Mouse (Mus musculus) c-Kit-positive CD71-positive TER-119-positive erythroid progenitor cells, embryonic 14.5 days (primary cell): ENCODE data around the gene Rpp21.

Experiments
- DNase-seq: peaks from one replicate; pipeline ENCODE4 v3.0.0-alpha.2; 2013; ENCODE audit warnings: low spot score

The Rpp21 gene

GRCm38 (mm10) chr17:36257969-36258368 lies at the start of gene Rpp21:
Gene Rpp21, minus strand, starts transcription at chr17:36258069.
- DNase-seq, result no peak

GRCm38 (mm10) chr17:36286390-36286789 lies 28.5 kb upstream of the Rpp21 start, which contains the start of gene H2-M10.2:
Gene H2-M10.2, minus strand, starts transcription at chr17:36286490.
- no peak for DNase-seq

- no peak for DNase-seq
Measured at GRCm38 (mm10) chr17:36281521-36282245, 23.8 kb upstream of the Rpp21 start.

- no peak for DNase-seq
Measured at GRCm38 (mm10) chr17:36274776-36275175, 16.9 kb upstream of the Rpp21 start.

- DNase-seq, result no peak
Measured at GRCm38 (mm10) chr17:36273796-36274195, 15.9 kb upstream of the Rpp21 start.

GRCm38 (mm10) chr17:36272643-36273366 lies 14.9 kb upstream of the Rpp21 start:
- no peak for DNase-seq

GRCm38 (mm10) chr17:36271586-36272256 lies 13.9 kb upstream of the Rpp21 start, which contains the start of gene Trim39:
Gene Trim39, minus strand, starts transcription at chr17:36272247.
- peak; percentile 80 for DNase-seq

GRCm38 (mm10) chr17:36270956-36271585 lies 13.2 kb upstream of the Rpp21 start:
- peak; percentile 66 for DNase-seq

GRCm38 (mm10) chr17:36265834-36266233 lies 8.0 kb upstream of the Rpp21 start:
- peak; percentile 23 for DNase-seq

- no peak for DNase-seq
Measured at GRCm38 (mm10) chr17:36264273-36264925, 6.5 kb upstream of the Rpp21 start.

GRCm38 (mm10) chr17:36261511-36262166 lies 3.8 kb upstream of the Rpp21 start:
- no peak for DNase-seq

GRCm38 (mm10) chr17:36257241-36257947 lies 475 bp downstream of the Rpp21 start:
- DNase-seq, result peak; percentile 60

GRCm38 (mm10) chr17:36253087-36253600 lies 4.7 kb downstream of the Rpp21 start:
- DNase-seq, result no peak

- DNase-seq, result no peak
Measured at GRCm38 (mm10) chr17:36252250-36252876, 5.5 kb downstream of the Rpp21 start.

GRCm38 (mm10) chr17:36248886-36249285 lies 9.0 kb downstream of the Rpp21 start:
- DNase-seq, result no peak

GRCm38 (mm10) chr17:36245741-36246140 lies 12.1 kb downstream of the Rpp21 start:
- no peak for DNase-seq

- no peak for DNase-seq
Measured at GRCm38 (mm10) chr17:36244031-36244430, 13.8 kb downstream of the Rpp21 start.

- no peak for DNase-seq
Measured at GRCm38 (mm10) chr17:36240637-36241213, 17.1 kb downstream of the Rpp21 start.

- no peak for DNase-seq
Measured at GRCm38 (mm10) chr17:36237321-36237921, 20.4 kb downstream of the Rpp21 start.
